Mouse (Mus musculus): ENCODE data around the gene Zbtb20. TPM values are rescaled to one million over a fixed set of nuclear protein-coding genes. Genes with fewer than 3 reads are reported as not detected.

Zbtb20 gene
- total RNA-seq, 1 experiment from 2014 or later, result 147 TPM

DNA sequence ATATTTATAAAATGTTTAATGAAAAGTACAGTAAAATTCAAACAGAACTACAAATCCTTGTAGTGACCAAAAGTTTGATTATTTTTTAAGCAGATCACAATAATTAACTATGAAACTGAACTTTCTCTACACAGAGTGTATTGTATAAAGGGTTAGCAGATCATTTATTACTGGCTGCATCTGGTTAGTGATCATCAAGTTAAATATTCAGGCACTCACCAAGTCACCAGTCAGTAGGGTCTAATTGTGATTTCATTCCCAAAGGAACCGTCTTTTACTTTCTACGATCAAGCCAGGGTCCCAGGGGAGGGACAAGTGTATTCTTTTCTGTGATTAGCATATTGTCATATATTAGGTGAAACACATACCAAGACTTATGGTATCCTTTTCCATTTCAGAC, 426.5 kb downstream of the Zbtb20 start:
- DNase-seq, result no peak

DNA sequence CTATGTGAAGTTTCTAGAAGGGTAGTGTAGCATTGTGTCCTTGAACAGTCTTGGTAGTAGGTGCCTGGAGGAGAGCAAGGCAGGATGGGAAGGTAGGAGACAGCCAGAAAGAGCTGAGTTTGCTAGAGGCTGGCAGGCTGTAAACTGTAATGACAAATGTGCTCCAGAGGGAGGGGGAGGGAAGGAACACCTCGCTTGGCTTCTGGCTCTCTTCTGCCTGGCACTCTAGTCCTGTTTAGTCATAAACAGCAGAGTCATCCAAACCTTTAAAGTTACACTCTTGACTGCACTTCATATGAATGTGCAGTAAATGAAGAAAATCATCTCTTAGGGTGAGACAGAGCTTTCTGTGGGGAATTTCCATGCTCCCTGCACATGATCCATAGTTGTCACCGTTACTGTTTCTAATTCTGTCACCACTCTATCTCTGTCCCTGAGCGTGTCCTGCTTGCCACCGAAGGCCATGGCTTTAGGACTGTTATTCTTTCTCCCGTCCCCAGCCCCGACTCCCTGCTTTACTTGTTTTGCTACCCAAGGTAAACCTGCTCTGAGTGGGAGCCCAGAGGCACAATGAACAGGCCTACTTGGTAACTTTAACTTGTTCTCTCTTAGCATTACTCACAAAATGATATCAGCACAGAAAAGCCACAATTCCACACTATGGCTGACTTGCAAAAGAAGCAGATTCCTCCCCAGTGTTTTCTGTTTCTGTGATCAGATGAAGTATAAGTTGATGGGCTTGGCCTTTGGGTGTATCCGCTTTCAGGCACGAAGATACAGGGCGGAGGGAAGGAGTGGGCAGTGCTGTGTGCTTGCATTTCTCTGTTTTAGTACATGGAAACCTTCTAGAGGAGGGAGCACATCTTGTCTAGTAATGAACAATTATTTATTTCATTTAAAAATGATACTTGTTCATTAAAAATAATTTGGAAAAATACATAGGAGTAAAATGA, 427.8 kb downstream of the Zbtb20 start:
- peak; percentile 79 for DNase-seq

DNA sequence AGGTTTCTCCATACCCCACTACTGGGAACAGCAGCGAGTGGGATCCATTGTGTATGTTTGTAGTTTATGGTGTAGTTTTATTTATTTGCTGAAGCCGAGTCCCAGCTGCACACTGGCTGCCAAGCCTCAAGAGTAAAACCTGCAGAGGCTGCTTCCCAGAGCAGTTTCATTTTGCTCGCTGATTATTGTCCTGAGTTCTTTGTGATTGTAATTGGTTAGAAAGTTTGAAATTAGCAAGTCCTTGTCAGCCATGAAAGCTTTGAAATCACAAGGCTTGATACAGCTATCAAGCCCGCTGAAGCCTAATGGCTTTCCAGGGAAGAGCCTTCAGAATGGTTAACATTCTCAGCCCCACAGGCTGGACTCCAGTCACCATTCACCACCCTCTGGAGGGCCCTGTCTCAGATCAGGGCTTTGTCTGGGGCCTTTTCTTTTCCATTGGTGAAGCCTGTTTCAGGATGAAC, 434.3 kb downstream of the Zbtb20 start:
- DNase-seq, result no peak

DNA sequence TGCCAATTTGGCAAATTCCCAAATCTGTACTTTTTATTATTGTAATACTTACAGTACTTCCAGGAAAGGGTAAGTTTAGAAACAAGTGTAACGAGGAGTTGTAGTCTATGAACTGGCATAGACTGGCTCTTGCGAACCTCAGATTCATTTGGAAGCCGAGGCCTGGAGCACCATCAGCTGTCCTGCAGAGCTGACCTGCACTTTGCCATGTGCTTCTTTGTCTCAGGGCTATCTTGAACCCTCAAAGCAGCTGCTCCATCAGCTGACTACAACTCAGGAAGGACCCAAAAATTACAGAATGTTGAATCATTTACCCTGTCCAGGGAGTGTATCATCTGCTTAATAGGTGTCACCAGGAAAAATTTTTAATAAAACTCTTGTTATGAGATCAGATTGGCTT, 448.3 kb downstream of the Zbtb20 start:
- DNase-seq, result no peak

DNA sequence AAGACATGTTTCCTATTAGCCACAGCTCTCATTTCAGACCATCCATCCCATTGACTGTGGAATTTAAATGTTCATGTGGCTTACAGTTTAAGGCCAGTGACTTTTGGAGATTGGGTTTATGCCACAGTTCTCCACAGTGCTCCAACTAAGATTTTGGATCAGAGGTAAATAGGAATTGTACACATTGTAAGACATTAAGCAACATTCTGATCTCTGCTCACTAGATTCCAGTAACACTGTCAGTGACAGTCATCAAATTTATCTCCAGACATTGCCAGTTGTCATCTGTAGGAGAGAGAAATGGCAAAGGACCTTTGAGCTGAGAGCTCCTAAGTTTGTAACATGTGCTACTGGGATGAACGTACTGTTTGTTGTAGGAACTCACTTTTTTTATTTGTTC, 452.5 kb downstream of the Zbtb20 start:
- no peak for DNase-seq

DNA sequence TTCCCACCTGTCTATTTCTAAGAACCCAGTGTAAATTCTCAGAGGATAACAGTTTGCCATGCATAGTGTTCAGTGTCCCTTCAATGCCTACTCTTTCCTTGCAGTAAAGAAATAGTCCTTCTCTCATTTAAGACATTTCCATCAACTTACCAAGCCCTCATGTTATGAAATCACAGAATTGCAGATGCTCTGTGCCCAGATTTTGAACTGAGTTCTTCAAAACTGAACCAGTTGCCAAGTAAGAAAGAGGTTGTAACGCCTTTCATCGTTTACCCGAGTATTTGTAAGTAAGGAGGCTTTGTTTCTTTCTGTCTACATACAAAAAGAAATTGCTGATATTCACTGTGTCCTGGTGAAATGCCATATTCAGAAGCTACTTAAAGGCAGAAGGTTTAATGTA, 454.5 kb downstream of the Zbtb20 start:
- no peak for DNase-seq

DNA sequence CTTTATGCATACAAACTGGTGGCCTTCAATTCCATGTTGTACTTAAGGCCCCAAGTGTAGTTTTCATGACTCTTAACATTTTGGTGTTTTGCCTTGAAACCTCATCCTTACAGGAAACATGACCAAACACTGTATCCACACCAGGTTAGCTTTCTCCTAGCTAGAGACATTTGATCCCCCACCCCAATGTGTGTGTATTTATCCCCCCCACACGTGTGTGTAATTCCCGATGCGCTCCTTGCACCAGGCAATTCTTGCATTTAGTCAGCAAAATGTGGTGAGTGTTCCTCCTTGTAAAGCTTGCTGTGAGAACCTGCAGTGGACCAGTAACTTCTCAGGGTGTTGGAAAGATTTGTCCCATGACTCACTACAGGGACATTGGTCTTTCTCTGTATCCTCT, 455.8 kb downstream of the Zbtb20 start:
- DNase-seq, result no peak

DNA sequence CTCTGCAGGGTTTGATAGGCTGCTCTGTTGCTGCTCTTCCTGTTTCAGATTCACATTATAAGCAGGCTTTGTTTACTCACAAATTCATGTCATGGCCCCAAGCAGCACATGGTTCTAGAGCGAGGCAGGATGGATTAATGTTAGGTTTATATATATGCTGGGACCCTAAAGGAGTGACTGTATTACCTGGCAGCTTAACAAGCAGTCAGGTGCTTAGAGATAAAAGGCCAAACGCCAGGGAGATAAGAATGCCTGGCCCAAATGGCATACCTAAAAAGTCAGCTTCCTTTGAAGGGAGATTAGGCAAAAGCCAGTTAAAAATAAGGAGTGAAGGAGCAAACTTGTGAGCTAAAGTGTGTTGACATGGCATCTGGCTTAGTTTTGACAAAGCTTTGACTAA, 457.1 kb downstream of the Zbtb20 start:
- DNase-seq, result no peak

DNA sequence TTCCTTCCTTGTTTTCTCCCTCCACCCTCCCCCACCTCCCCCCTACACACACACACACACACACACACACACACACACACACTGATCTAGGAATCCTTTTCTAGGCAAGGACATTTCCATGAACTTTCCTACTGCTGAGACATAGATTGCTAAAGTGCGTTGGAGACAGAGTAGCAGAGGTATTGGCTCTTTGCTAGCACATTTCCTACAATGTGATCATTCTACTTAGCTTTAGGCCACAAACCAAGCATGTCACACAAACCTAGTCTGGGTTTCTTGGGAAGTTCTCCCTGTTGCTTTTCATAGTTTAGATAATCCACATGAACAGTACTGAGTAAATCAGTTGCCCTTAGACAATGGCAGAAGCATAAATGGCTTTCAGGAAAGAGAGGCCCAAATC, 457.6 kb downstream of the Zbtb20 start:
- DNase-seq, result no peak

DNA sequence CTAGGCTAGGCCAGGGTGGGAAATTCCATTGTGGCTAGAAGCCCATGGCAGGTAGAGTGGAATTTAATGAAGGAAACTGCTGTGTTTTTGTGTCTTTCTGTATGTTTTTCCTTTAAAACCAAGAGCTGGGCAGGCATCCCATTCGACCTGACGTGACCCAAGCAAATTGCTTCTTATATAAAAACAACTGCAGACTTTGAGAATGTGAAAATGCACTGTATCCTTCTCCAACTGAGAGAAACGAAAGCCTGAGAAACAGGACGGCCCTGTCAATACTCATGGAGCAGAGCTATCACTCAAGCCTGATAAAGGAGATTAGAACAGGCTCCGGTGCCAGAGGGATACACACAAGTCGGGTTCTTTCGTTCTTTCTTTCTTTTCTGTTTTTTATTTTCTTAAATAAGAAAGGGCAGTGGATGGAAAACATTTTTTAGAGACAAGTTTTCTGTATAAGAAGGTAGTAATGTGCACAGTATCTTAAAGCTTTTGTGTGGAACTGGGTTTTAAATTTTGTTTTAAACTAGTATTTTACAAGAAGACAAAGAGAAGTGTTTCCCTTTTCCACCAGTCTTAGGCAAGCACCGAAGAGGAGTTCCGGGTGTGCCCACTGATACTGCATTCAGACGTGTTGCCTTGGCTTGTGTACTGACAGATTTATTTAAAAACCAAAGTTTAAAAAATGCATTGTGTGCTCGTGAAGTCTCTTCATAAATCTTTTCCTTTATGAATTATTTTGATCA, 458.9 kb downstream of the Zbtb20 start:
- DNase-seq, result peak; percentile 36

DNA sequence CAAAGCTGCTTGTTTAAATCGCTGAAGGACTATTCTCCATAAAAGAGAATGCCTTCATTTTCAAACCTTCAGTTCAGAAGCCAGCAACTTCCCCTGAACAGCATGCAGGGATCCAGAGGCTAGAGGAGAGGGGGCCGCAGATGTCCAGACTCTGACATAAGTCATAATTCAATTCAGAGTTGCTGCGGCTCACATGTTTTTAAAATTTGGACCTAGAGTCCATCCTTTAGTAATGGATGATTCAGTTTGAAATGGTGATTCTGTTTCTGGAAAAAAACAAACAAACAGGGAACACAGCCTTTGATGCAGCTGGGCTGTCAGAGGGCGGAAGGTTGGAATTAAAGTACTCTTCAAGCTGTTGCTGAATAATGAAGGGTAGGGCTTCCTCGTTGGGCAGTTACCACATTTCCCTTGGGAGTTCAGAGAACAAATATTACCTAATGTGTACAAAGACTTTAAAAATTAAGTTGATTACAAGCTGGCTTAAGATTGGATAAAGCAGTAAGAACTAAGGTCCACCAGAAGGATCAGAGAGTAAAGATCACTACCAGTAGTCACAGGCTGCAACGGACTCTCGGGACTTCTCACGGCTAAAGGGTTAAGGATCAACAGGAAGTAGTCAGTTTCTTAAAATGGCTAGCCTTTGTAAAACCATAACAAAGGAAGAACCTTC, 459.6 kb downstream of the Zbtb20 start:
- peak; percentile 36 for DNase-seq

DNA sequence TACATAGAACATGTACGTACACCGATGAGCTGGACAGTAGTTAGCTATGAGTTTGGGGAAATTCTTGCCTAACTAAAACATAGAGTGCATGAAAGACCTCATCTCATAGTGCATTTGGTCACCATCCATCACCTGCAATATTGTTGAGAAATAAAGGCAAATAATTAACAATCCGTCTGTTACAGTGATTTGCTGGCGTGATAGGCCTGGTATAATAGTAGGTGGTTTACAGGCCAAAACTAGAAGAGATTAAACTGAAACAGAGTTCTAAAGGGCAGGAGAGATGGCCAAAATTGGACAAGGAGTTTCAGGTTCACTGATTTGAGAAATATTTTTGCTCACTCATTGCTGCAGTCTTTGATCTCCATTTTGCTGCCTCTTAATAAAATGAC, 460.1 kb downstream of the Zbtb20 start:
- DNase-seq, result no peak

DNA sequence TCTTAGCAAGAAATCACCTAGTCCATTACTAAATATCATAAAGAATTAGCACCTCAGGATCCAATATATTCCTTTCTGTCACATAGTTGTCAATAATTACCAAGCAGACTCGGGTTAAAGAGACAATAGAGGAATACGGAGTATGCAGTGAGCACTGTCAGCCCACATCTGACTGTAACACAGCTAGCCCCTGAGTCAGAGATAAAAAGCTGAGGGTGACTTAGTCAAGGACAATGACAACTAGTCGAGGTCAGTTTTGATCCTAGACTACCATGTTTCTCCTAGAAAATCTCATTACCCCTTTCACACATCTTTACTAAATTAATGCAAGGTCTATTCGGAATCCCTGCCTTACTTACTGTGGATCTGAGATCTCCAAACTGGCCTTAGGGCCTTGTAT, 465.0 kb downstream of the Zbtb20 start:
- DNase-seq, result no peak

DNA sequence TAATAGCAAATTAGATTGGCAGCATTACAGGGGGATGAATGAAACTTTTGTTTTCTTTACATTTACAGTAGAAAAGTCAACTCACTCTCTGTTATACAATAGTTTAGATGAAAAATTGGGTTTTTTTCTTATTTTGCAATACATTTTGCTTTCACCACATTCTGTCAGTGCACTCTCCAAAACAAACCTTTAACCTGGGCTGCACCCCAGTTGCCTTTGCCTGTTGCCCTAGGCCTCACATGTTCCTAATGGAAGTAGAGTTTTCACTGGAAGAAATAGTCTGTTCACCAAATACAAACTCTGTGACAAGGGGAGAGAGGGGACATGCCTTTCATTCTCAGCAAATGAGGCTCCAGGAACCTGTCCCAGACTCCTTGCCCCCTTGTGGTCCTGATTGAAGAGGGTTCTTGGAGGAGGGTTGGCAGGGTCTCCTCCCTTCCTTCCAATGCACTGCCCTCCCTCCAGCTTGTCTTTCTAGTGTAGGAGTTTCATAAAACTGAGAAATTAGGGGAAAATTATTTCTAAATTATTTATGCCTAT, 466.3 kb downstream of the Zbtb20 start:
- no peak for DNase-seq

DNA sequence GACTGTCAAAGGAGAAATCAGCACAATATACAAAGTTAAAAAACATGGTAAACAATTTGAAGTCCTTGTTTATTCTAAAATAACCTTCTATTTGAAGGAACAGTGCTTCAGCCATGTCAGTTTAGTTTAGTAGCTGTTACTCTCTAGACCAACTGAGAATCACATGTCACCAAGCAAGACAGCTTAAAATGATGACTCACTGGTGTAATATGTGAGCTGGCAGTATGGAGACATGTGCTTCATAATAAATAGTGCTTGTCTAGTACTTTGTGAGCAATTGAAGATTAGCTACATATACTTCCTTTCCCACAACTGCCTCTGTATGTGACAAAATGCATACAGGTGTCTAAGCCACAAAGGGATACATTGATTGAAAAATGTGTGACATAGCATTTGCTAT, 470.4 kb downstream of the Zbtb20 start:
- no peak for DNase-seq

DNA sequence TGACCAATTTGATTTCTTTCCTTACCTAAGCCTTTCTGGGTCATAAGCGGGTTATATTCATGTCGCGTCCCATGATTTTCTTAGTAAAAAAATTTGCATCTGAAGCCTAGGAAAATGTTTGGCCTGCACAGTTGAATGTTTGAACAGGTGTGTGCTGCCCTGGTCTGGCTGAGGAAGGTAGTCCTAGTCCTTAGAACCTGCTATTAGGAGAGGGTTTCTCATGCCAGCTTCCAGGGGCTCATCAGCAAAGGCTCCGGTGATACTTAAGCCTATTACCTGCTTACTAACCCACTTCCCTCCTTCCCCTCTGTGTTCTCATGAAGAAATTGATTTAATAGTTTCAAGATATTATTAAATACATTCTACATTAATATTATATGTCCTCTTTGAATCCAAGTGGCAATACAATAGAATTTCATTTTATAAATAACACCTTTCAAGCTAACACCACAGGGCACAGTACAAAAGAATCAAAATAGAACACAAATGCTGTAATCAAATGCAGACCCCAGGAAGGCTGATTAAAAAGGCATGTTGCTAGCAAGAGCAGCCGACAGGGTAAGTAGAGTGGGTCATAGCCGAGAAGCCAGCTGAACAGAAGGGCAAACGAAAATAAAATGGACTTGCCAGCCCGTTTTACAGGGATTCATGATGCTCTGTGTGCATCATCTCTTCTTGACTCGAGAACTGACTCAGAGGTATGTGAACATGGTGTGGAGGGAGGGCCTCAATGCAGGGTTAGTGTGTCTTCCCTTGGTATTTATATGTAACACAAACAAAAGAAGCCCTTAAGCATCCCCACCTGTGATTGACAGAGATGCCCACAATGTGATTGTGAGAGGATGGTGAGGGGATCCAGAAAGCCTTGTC, 480.3 kb downstream of the Zbtb20 start:
- DNase-seq, result no peak

DNA sequence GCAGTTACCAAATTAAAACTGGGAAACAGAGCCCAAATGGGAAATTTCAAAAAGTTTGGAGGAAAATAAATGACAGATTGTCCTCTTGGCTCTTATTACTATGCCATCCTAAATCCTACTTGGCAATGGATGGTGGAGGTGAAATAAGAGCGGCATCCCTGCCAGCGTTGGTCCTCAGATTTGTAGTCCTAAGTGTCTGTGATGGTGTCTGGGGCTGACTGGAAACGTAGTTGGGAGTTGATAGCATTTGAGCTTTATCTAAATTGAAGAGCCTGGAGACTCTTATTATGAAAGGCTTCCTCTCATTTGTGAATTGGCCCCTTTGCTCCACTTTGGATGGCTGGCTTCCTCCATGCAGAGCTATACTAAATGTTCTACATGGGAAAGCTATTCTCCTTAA, 483.9 kb downstream of the Zbtb20 start:
- DNase-seq, result no peak

DNA sequence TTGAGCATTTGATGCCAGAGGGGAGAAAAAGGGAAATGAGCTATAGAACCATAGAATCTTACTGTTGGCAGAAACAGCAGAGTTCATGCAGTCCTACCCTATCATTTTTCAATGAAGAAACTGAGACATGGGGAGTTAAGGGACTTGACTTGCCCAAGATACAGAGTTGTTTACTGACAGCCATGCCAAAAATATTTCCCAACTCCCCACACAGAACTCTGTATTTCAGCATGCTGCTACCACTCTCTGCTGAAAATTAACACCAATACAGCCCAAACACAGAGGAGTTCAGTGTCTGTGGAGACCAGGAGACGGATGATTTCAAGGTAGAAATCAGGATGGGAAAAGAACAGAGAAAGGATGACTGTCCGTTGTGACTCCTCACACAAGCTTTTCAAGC, 484.4 kb downstream of the Zbtb20 start:
- peak; percentile 44 for DNase-seq

DNA sequence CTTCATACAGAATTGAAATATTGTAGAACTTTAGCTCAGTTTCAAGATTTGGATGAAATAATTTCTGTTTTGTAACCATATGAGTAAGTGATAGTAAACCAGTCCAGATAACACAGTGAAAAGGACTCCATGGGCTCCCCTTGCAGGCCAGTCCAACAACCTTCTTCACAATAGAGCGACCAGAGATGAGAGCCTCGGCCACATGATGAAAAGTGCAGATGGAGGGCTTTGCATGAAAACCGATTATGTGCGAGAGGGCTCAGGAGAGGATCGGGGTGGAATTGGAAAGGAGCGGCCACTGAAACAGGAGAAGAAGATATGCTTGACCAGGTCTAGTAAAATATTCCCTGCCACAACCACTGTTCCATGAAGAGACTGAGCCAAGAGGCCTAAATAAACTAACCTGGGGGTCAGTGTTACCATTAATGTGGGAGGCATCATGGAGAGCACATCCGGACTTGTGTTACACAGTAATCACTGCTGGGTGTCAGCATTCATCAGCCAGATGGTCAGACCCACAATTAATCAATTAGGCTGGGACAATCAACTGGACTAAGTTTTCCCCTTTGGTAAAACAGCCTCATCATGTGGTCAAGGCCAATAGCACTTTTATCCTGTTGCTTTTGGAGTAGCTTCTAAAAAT, 485.3 kb downstream of the Zbtb20 start:
- DNase-seq, result no peak

DNA sequence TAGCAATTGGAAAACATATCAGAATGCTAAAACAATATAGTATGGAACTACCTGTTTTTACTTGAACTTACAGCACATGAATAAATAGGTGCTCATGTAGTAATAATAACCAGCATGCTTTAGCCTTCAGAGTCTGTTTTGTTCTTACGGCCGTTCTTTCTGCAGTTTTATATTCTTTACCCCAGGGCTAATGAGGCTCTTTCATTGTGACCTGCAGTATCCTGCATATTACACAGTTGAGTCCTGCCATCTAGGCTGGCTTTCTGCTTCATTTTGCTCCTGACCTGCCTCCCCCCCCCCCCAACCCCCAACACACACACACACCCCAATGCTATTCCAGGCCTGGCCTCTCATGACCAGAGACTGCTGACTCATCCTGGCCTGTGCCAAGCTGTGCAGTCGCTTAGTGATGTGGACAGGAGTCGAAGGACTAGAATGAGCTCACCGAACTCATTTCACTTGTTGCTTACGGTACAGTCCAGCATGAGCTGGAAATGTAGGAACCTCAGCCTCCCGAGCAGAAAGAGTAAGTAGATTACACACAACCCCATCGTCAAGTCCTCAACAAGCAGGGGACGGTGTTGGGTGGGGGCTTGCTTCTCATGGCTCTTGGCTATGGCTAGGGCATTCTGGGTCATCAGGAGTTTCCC, 487.1 kb downstream of the Zbtb20 start:
- DNase-seq, result peak; percentile 93

DNA sequence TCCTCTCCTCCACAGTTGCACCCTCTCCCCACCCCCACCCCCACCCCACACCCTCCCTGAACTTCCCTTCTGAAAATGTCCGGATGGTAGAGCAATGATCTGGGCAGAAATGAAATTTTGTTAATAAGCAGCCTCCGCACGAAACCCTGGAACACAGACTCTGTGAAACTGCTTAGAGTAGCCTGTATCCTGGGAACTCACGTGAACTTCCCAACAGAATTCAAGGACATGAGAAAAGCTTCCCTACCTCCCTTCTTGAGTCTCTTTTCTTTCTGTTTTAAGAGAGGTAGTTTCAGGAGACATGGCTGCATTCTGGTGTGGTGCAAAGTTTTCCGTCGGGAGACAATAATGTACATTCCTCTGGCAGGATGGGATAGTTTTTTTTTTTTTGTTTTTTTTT, 487.6 kb downstream of the Zbtb20 start:
- no peak for DNase-seq
